Mouse (Mus musculus): Measurements from ENCODE around the gene Pspn.
A peak's percentile ranks its signal among the peaks of the same experiment; 100 is the strongest.

The Pspn gene

GRCm38 (mm10) chr17:56996506-56996905, 3.3 kb downstream of the Pspn start:
- DNase-seq (ENCODE audit: low read depth) = no peak

GRCm38 (mm10) chr17:56995046-56995445, 4.8 kb downstream of the Pspn start:
- DNase-seq (ENCODE audit: low read depth) = no peak

DNA sequence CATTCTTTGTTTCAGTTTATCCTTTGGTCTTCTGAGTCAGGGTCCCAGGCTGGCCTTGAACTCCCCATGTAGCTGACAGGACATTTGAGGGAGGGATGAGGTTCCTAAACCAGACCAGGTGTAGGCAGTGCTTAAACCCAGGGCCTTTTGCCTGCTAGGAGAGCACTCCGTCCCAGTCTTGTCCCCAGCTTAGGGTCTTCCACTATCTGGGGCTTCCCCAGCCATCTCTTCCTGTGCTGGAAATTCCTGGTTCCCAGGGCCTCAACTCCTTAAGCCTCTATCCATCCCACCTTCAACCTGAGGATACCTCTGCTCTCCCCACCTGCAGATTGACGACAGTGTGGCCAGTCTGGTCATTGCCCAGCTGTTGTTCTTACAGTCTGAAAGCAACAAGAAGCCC, 8.9 kb downstream of the Pspn start:
- no peak for DNase-seq (ENCODE audit: low read depth)

- peak; percentile 97 for DNase-seq (ENCODE audit: low read depth)
Measured at GRCm38 (mm10) chr17:56990115-56990746, 9.6 kb downstream of the Pspn start, which contains the start of gene Clpp. Gene Clpp, plus strand, starts transcription at chr17:56990305.

- DNase-seq (ENCODE audit: low read depth) = peak; percentile 78
Measured at GRCm38 (mm10) chr17:56989467-56990114, 10.2 kb downstream of the Pspn start.

- no peak for DNase-seq (ENCODE audit: low read depth)
Measured at GRCm38 (mm10) chr17:56988921-56989430, 10.8 kb downstream of the Pspn start.

GRCm38 (mm10) chr17:56988441-56988840, 11.4 kb downstream of the Pspn start:
- DNase-seq (ENCODE audit: low read depth) = no peak

- DNase-seq (ENCODE audit: low read depth) = no peak
Measured at GRCm38 (mm10) chr17:56986105-56986805, 13.6 kb downstream of the Pspn start.

DNA sequence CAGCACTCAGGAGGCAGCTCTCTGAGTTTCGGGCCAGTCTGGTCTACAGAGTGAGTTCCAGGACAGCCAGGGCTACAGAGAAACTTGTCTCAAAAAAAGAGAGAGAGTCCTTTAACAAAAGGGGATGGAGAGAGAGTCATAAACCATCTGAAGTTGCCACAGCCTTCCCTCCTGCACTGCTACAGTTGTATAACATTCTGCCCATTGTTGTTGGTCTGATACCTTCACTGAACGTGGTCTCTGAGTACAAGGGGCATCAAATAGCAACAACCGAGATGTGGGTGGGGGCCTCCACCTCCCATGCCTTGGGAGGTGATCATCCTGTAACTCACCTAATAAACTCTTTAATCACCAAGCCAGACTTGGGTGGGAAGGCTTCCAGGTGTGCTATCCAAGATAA, 14.2 kb downstream of the Pspn start:
- DNase-seq (ENCODE audit: low read depth) = no peak

- no peak for DNase-seq (ENCODE audit: low read depth)
Measured at GRCm38 (mm10) chr17:56984886-56985285, 14.9 kb downstream of the Pspn start.

GRCm38 (mm10) chr17:56982013-56982412, 17.8 kb downstream of the Pspn start, which contains the start of gene Acer1:
Gene Acer1, minus strand, starts transcription at chr17:56982126.
- DNase-seq (ENCODE audit: low read depth) = no peak

DNA sequence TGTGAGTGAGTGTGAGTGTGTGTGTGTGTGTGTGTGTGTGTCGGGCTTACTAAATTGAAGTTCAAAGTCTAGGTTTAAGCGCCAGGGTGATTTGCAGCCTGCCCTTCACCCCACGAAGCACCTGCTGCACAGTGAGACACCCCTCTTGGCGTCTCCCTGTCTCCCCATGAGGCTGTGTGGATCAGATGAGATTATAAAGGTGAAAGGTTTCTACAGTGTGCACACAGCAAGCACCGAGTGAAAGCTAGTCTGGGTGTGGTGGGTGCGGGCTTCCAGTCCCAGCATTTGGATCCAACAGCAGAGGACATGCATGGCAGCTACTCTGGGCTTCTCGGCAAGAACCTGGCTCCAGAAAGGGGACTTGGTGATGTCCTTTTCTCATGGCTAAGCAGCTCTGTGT, 18.8 kb downstream of the Pspn start:
- DNase-seq (ENCODE audit: low read depth) = no peak

GRCm38 (mm10) chr17:56979524-56979923, 20.3 kb downstream of the Pspn start:
- DNase-seq (ENCODE audit: low read depth) = no peak

- no peak for DNase-seq (ENCODE audit: low read depth)
Measured at GRCm38 (mm10) chr17:56976531-56977390, 23.1 kb downstream of the Pspn start.

DNA sequence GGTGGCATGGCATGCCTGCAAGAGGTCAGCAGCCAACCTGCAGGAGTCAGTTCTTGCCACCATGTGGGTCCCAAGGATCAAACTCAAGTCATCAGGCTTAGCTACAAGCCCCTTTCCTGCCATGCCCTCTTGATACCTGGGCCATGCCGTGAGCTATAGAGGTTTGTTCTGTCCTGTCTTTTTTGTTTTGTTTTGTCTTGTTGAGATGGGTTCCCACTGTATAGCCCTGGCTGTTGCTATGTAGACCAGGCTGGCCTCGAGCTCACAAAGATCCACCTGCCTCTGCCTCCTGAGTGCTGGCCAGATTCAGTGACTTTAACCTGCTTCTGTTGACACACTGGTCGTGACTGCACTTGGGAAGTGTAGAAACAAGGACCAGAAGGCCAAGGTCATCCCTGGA, 24.4 kb downstream of the Pspn start:
- no peak for DNase-seq (ENCODE audit: low read depth)

DNA sequence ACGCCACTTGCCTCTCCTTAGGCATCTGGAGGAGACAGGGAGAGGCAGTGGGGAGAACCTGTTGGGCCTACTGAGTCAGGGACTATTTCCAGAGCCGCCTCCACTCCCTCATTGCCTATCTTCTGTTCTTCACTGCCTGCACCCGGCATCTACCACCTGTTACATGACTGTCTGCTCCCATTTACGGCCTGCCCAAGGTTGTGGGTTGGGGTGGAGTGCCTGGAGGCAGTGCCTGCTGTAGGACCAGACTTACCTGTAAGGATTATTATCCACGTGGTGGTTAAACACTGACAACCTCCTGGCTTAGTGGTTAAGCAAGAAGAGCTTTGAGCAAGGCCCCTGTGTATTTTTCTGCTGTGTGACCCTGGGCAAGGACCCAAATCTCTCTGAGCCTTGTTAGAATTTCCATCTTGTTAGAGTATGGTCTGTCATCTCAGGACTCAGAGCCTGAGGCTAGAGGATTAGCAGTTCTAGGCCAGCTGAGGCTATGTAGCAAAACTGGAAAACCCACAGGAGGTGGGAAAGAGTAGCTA, 25.0 kb downstream of the Pspn start:
- DNase-seq (ENCODE audit: low read depth) = no peak

- DNase-seq (ENCODE audit: low read depth) = no peak
Measured at GRCm38 (mm10) chr17:56973956-56974707, 25.7 kb downstream of the Pspn start.

GRCm38 (mm10) chr17:56970081-56970480, 29.7 kb downstream of the Pspn start:
- DNase-seq (ENCODE audit: low read depth) = no peak

- no peak for DNase-seq (ENCODE audit: low read depth)
Measured at GRCm38 (mm10) chr17:56969321-56969720, 30.5 kb downstream of the Pspn start.

DNA sequence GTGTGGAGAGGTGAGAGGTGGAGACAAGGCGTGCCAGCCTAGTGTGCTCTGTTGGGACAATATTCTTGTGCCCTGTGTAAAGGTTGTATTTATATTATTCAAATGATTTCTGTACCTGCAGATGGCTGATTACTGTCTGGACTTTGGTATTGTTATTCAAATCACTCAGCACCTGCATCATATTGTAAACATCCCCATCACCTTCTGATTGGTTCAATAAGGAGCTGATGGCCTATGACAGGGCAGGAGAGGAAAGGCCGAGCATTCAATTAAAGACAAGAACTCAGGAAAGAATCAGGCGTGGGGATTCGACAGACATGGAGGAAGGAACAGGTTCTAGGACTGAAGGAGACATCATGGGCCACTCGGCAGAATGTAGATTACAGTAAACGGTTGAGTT, 36.2 kb downstream of the Pspn start:
- DNase-seq (ENCODE audit: low read depth) = no peak

Measured in c-Kit-positive CD71-positive TER-119-negative erythroid progenitor cells, embryonic 14.5 days (primary cell).